Mouse (Mus musculus): ENCODE measurements around the gene App.

DNA sequence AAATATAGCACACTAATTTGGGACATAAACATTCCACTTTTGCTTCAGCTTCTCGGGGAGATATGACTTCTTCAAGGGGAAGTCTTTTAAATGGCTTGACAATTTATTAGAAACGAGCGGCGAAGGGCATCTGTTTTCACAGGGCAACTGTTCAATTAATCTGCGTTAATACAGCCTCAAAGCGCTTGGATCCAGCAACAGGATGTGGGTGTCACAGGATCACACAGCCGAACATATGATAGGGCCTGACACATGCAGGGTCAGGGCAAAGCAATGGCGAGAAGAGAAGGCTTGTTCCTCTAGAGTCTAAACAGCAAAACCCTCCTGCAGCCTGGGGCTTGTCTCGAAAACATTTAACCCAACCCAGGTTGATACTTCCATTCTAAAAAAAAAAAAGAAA is 22.7 kb downstream of the App start:
- TF ChIP-seq EP300 (IDR thresholded peaks at IDR 0.05; ENCODE audit: low read depth): no peak
- TF ChIP-seq CTCF (IDR thresholded peaks at IDR 0.05; ENCODE audit: low read depth): no peak
